Mouse (Mus musculus) ES-Bruce4 (cell line): Measurements from ENCODE around the gene Rhbdl3.

Experiments
- CTCF ChIP-seq: IDR thresholded peaks from one replicate; pipeline ENCODE4 v1.8.1; 2011; ENCODE audit warnings: low read depth, low read length
- EP300 ChIP-seq: IDR thresholded peaks from 2 replicates; pipeline ENCODE4 v1.6.1; 2011; ENCODE audit warnings: low read depth, low read length; ENCODE audit not compliant: insufficient read depth
- POLR2A ChIP-seq: IDR thresholded peaks from one replicate; pipeline ENCODE4 v1.8.1; 2011; ENCODE audit warnings: low read length; ENCODE audit not compliant: insufficient read depth

GRCm38 (mm10) chr11:80383019-80383625, 82.4 kb downstream of the Rhbdl3 start, which contains the start of gene Zfp207:
- TF ChIP-seq EP300 (peak; percentile 48; the same call in 1 of the 2 replicates), POLR2A (peak; percentile 91), CTCF (no peak)
